Mouse (Mus musculus): ENCODE data around the gene Uqcc1. TPM values are rescaled to one million over a fixed set of nuclear protein-coding genes. Genes with fewer than 3 reads are reported as not detected.

The Uqcc1 gene
- total RNA-seq, 2 experiments from 2014 or later, result 92.3 to 108 TPM

DNA sequence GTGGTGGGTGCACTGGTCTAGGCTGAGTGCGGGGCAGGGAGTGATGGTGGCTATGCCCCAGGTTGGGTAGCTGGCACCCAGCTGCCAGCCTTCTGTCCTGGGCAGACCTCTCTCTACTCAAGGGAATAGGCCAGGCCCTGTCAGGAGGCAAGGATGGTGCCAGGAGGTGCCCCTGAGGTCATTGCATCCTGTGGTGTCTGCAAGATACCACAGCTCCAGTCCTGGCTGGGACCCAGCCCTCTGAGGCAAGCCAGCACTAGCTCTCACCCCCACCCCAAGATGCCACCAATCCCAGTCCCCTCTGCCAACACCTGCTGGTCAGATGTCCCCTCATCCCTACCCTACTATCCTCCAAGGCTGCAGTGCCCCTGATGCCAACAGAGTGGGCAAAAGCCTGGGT is 113.9 kb downstream of the Uqcc1 start:
- no peak for DNase-seq

- DNase-seq, result no peak
Observed at GRCm38 (mm10) chr2:155814829-155815228, 115.3 kb downstream of the Uqcc1 start.

GRCm38 (mm10) chr2:155812637-155813036 is 117.5 kb downstream of the Uqcc1 start:
- DNase-seq, result no peak

DNA sequence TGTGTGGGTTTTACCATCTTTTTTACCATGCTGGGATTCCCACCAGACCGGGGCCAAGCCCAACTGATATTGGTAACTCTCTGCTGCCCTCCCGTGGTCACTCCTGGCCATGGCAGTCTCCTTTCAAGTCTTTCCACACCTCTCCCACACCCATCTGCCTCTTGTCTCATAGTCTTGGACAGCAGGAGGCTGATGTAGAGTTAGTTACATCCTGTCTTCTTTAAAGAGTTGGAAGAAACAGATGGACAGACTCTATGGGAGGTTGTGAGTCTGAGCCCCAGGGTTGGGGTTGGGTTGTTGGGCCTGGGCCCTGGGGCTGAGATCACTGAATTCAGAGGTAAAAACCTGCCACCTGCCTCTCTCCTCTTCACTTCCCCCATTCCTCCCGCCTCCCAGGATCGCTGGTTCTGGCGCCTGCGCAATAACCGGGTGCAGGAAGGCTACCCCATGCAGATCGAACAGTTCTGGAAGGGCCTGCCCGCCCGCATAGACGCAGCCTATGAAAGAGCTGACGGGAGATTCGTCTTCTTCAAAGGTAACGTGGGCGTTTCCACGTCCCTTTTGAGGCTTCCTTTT is 118.2 kb downstream of the Uqcc1 start:
- DNase-seq, result peak; percentile 83

GRCm38 (mm10) chr2:155809620-155810019 is 120.5 kb downstream of the Uqcc1 start:
- DNase-seq, result no peak

DNA sequence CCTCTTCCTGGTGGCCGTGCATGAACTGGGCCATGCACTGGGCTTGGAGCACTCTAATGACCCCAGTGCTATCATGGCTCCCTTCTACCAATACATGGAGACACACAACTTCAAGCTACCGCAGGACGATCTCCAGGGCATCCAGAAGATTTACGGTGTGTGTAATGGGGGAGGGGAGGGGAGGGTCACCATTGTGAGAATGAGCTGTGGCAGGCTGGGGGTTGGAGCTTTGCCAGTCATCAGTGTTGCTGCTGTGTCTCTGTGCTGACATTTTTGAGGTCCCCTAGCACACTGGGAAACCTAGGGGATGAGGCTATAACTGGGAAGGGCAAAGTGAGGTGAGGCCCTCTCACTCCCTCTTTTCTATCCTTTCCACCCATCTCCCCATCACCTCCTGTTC is 122.7 kb downstream of the Uqcc1 start:
- no peak for DNase-seq

DNA sequence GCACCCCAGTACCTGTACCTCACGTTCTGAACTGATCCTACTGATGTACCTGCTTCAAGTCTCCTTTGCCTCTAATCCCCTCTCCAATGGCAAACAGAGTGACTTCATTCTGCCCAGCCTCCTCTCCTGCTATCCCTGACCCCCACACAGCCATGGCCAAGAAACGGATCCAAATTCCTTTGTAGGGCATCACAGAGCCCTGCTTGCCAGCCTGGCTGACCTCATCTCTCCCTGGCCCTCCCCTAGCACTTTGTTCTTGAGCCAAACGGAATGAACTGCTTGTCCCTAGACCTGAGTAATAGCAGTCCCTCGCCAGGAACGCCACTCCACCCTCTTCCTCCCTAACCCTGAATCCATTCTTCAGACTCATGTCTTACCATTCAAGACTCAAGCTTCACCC is 123.6 kb downstream of the Uqcc1 start:
- DNase-seq, result no peak

DNA sequence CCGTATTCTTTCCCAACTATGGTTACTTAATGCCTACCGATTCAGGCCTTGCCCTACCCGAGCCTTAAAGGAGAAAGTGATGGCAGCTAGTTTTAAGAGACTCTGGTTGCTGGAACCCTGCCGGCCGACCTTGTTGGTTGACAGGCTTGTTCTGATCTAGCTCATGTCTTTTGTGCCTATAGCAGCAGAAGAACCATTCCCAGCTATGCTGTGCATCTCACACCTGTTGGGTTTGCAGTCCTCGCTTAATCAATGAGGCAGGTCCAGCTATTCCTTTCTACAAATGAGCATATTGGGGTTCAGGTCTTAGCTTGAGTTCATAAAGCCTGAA is 124.2 kb downstream of the Uqcc1 start:
- no peak for DNase-seq

DNA sequence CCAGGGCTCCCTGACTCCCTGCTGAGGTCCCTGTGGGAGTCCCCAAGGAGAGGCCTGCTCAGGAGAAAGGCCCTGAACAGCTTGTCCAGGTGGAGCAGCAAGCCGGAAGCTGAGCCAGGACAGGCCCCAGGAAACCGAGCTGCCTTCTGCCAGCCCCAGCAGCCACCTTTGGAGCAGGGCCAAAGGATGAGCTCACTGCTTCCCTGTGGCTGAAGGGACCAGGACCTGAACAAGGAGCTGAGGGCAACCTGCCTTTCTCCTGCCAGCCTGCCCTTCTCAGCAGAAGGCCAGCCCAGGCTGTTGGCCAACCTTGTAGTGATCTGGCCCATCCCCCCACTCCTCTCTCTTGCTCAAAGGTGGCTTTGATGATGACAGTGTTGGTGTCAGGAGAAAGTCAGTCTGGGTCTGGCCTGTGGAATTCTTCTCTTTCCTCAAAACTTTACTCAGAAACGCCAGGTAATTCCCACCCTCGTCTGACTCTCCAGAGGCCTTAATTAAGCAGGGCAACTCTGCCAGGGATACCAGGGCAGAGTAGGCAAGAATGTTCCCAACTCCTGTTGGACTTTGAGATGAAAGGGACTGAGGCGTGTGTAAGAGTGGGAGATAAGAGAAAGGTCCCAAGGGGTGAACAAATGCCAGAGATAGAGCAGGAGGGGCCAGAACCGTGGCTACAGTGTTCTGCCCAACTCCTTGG is 124.7 kb downstream of the Uqcc1 start:
- peak; percentile 52 for DNase-seq

GRCm38 (mm10) chr2:155804053-155804452 is 126.1 kb downstream of the Uqcc1 start:
- DNase-seq, result no peak

- no peak for DNase-seq
Observed at GRCm38 (mm10) chr2:155802761-155803160, 127.3 kb downstream of the Uqcc1 start.

GRCm38 (mm10) chr2:155798613-155799012 is 131.5 kb downstream of the Uqcc1 start:
- no peak for DNase-seq

Other genes starting within 250 kb of the Uqcc1 start
- gene Trpc4ap, start 237.9 kb downstream of the Uqcc1 start, total RNA-seq (2021), result 10 to 100 TPM; 83.4 to 94.8 TPM
- gene Edem2, start 200.8 kb downstream of the Uqcc1 start, total RNA-seq (2021), result 1 to 10 TPM; 7.2 to 9.0 TPM
- not detected for gene Gm17581, start 194.4 kb downstream of the Uqcc1 start, total RNA-seq (2021)
- gene Procr, start 179.2 kb downstream of the Uqcc1 start, total RNA-seq (2021), result 10 to 100 TPM; 11.7 to 11.9 TPM
- under 1 TPM in 1 of 2 experiments, not detected in 1; 0.11 TPM for gene Mmp24, start 155.0 kb downstream of the Uqcc1 start, total RNA-seq (2021)
- 10 to 100 TPM; 14.3 to 16.9 TPM for gene BC029722, start 110.9 kb downstream of the Uqcc1 start, total RNA-seq (2021)
- gene Eif6, start 103.4 kb downstream of the Uqcc1 start, total RNA-seq (2021), result 10 to 100 TPM; 58.0 to 63.8 TPM
- not detected for gene Fam83c, start 95.5 kb downstream of the Uqcc1 start, total RNA-seq (2021)
- not detected for gene Gm15557, start 10.4 kb upstream of the Uqcc1 start, total RNA-seq (2021)
- under 1 TPM in 1 of 2 experiments, not detected in 1; 0.14 TPM for gene Gdf5, start 15.1 kb upstream of the Uqcc1 start, total RNA-seq (2021)
- 10 to 100 TPM in 1 of 2 experiments, 1 to 10 TPM in 1; 7.8 to 11.7 TPM for gene Cep250, start 26.1 kb upstream of the Uqcc1 start, total RNA-seq (2021)
- under 1 TPM; 0.49 to 0.63 TPM for gene 6430550D23Rik, start 77.7 kb upstream of the Uqcc1 start, total RNA-seq (2021)
- 10 to 100 TPM; 78.1 to 84.4 TPM for gene Ergic3, start 77.7 kb upstream of the Uqcc1 start, total RNA-seq (2021)
- not detected for gene Fer1l4, start 122.6 kb upstream of the Uqcc1 start, total RNA-seq (2021)
- under 1 TPM; 0.85 to 0.86 TPM for gene Spag4, start 134.9 kb upstream of the Uqcc1 start, total RNA-seq (2021)
- gene Cpne1, start 181.7 kb upstream of the Uqcc1 start, total RNA-seq (2021), result 10 to 100 TPM; 14.5 to 15.1 TPM
- gene Rbm12, start 181.7 kb upstream of the Uqcc1 start, total RNA-seq (2021), result 10 to 100 TPM; 13.9 to 17.9 TPM
- 10 to 100 TPM; 12.8 to 13.4 TPM for gene Gm28036, start 196.8 kb upstream of the Uqcc1 start, total RNA-seq (2021)
- gene Romo1, start 213.7 kb upstream of the Uqcc1 start, total RNA-seq (2021), result 100 to 1,000 TPM; 207 to 226 TPM
- 10 to 100 TPM; 48.4 to 55.1 TPM for gene Nfs1, start 213.9 kb upstream of the Uqcc1 start, total RNA-seq (2021)
- gene Rbm39, start 249.9 kb upstream of the Uqcc1 start, total RNA-seq (2021), result 100 to 1,000 TPM; 139 to 199 TPM